Mouse (Mus musculus) ovary, postnatal 10 days (tissue): ENCODE measurements around the gene Cyp39a1.

Source experiments
- DNase-seq: peaks from one replicate; pipeline ENCODE4 v3.0.0; 2022; ENCODE audit warnings: low spot score

Gene Cyp39a1

GRCm38 (mm10) chr17:43784531-43784930, 117.3 kb downstream of the Cyp39a1 start:
- DNase-seq: no peak

- DNase-seq: no peak
Observed at GRCm38 (mm10) chr17:43788222-43788621, 121.0 kb downstream of the Cyp39a1 start.

GRCm38 (mm10) chr17:43789376-43789775, 122.2 kb downstream of the Cyp39a1 start:
- no peak for DNase-seq

- no peak for DNase-seq
Observed at GRCm38 (mm10) chr17:43791751-43792150, 124.5 kb downstream of the Cyp39a1 start.

- no peak for DNase-seq
Observed at GRCm38 (mm10) chr17:43794731-43795280, 127.6 kb downstream of the Cyp39a1 start.
